Mouse (Mus musculus): ENCODE measurements around the gene Asgr2. TPM values are rescaled to one million over a fixed set of nuclear protein-coding genes. Genes with fewer than 3 reads are reported as not detected.
"Not testable (repeated sequence)": the region's sequence is repeated elsewhere in the genome, so short reads cannot be mapped to it uniquely, and the experiment has no call there.

The Asgr2 gene
- total and polyA plus RNA-seq, 3 experiments = 0.16 to 0.31 TPM; not detected in 1

DNA sequence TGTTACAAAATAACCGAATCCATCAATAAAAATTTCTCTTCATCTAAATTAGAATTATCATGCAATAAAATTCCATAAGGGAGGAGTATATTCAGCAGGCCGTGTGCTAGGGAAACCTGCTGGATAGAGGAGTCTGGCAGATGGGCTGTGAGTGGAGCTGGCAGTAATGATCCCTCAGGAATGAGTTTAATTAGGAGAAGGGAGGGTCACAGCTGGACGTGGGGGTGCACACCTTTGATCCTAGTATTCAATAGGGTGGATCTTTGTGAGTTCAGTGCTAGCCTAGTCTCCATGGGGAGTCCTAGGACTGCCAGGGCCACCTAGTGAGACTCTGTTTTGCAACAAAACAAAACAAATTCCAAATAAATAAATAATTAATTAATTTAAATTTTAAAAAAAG is 24.2 kb upstream of the Asgr2 start:
- WGBS = 62% methylated on average over 3 of the region's 3 CpGs
- intact Hi-C loops (cut with DNase I) = no loop called here
- TF ChIP-seq CTCF (IDR thresholded peaks at IDR 0.05) = no peak
- no peak for TF ChIP-seq POLR2A (IDR thresholded peaks at IDR 0.05; ENCODE audit: insufficient read depth, low read depth, low read length)
- TF ChIP-seq EP300 (IDR thresholded peaks at IDR 0.05; ENCODE audit: insufficient read depth, low read depth, low read length) = no peak
- no peak for DNase-seq
- H3K27me3 ChIP-seq (ENCODE audit: control insufficient read depth, insufficient read depth, low read length) = no peaks in the 10 kb centered on the region
- H3K79me2 ChIP-seq (replicated peaks; ENCODE audit: control insufficient read depth, insufficient read depth, low read length) = no peaks in the 10 kb centered on the region
- H3K27ac ChIP-seq = no peak overlapping the region
- H3K4me3 ChIP-seq = no peak overlapping the region
- H3K36me3 ChIP-seq (ENCODE audit: control insufficient read depth, insufficient read depth, low read length) = no peaks in the 10 kb centered on the region
- H3K4me1 ChIP-seq (ENCODE audit: control insufficient read depth, insufficient read depth, low read length) = no peaks in the 10 kb centered on the region
- no peak overlapping the region for H3K9ac ChIP-seq (ENCODE audit: low read depth, low read length)

- TF ChIP-seq CTCF (IDR thresholded peaks at IDR 0.05) = no peak
- TF ChIP-seq EP300 (IDR thresholded peaks at IDR 0.05; ENCODE audit: insufficient read depth, low read depth, low read length) = no peak
- no peak for TF ChIP-seq POLR2A (IDR thresholded peaks at IDR 0.05; ENCODE audit: insufficient read depth, low read depth, low read length)
- Histone ChIP-seq H3K9ac (ENCODE audit: low read depth, low read length) (no peak overlapping the region), H3K36me3 (ENCODE audit: control insufficient read depth, insufficient read depth, low read length) (no peaks in the 10 kb centered on the region), H3K27me3 (ENCODE audit: control insufficient read depth, insufficient read depth, low read length) (no peaks in the 10 kb centered on the region), H3K27ac (no peak overlapping the region), H3K4me3 (no peak overlapping the region), H3K79me2 (replicated peaks; ENCODE audit: control insufficient read depth, insufficient read depth, low read length) (no peaks in the 10 kb centered on the region), H3K4me1 (ENCODE audit: control insufficient read depth, insufficient read depth, low read length) (peaks cover 1% of the 10 kb centered on the region)
- 70% methylated on average over 6 of the region's 6 CpGs for WGBS
- intact Hi-C loops (cut with DNase I) = no loop called here
- no peak for DNase-seq
These were observed 22.4 kb upstream of the Asgr2 start for GRCm38 (mm10) chr11:70070057-70070456.

- intact Hi-C loops (cut with DNase I) = not testable (repeated sequence)
- 68% methylated on average over 3 of the region's 3 CpGs for WGBS
These were observed 21.8 kb upstream of the Asgr2 start for GRCm38 (mm10) chr11:70070603-70071002.

GRCm38 (mm10) chr11:70074379-70075071 is 17.9 kb upstream of the Asgr2 start:
- Histone ChIP-seq H3K9ac (ENCODE audit: low read depth, low read length) (no peak overlapping the region), H3K79me2 (replicated peaks; ENCODE audit: control insufficient read depth, insufficient read depth, low read length) (no peaks in the 10 kb centered on the region), H3K27ac (no peak overlapping the region), H3K27me3 (ENCODE audit: control insufficient read depth, insufficient read depth, low read length) (no peaks in the 10 kb centered on the region), H3K36me3 (ENCODE audit: control insufficient read depth, insufficient read depth, low read length) (no peaks in the 10 kb centered on the region), H3K4me1 (ENCODE audit: control insufficient read depth, insufficient read depth, low read length) (peaks cover 1% of the 10 kb centered on the region), H3K4me3 (no peak overlapping the region)
- intact Hi-C loops (cut with DNase I) = loop anchor here (1.0 kb wide), 1 partner anchor 138 kb away; the partner anchor contains the start of gene Slc16a11
- 30% methylated on average over 17 of the region's 17 CpGs for WGBS
- peak; percentile 87 for TF ChIP-seq CTCF (IDR thresholded peaks at IDR 0.05)
- TF ChIP-seq POLR2A (IDR thresholded peaks at IDR 0.05; ENCODE audit: insufficient read depth, low read depth, low read length) = no peak
- TF ChIP-seq EP300 (IDR thresholded peaks at IDR 0.05; ENCODE audit: insufficient read depth, low read depth, low read length) = peak; percentile 84; the same call in 1 of the 2 replicates
- peak; percentile 74 to 85 for DNase-seq

More at GRCm38 (mm10) chr11:70070603-70071002, 21.8 kb upstream of the Asgr2 start:
- not testable (repeated sequence) for H3K4me1 ChIP-seq (ENCODE audit: control insufficient read depth, insufficient read depth, low read length); H3K27ac ChIP-seq; H3K9ac ChIP-seq (ENCODE audit: low read depth, low read length); H3K27me3 ChIP-seq (ENCODE audit: control insufficient read depth, insufficient read depth, low read length); H3K36me3 ChIP-seq (ENCODE audit: control insufficient read depth, insufficient read depth, low read length); H3K79me2 ChIP-seq (replicated peaks; ENCODE audit: control insufficient read depth, insufficient read depth, low read length); DNase-seq; H3K4me3 ChIP-seq

GRCm38 (mm10) chr11:70075581-70075980 is 16.9 kb upstream of the Asgr2 start:
- no peaks in the 10 kb centered on the region for H3K27me3 ChIP-seq (ENCODE audit: control insufficient read depth, insufficient read depth, low read length)
- no peak overlapping the region for H3K9ac ChIP-seq (ENCODE audit: low read depth, low read length)
- no peak for TF ChIP-seq POLR2A (IDR thresholded peaks at IDR 0.05; ENCODE audit: insufficient read depth, low read depth, low read length)
- no peak for TF ChIP-seq EP300 (IDR thresholded peaks at IDR 0.05; ENCODE audit: insufficient read depth, low read depth, low read length)
- TF ChIP-seq CTCF (IDR thresholded peaks at IDR 0.05) = no peak
- no peaks in the 10 kb centered on the region for H3K79me2 ChIP-seq (replicated peaks; ENCODE audit: control insufficient read depth, insufficient read depth, low read length)
- H3K4me3 ChIP-seq = no peak overlapping the region
- peaks cover 1% of the 10 kb centered on the region for H3K4me1 ChIP-seq (ENCODE audit: control insufficient read depth, insufficient read depth, low read length)
- no peak for DNase-seq
- no peak overlapping the region for H3K27ac ChIP-seq
- intact Hi-C loops (cut with DNase I) = no loop called here
- 79% methylated on average over 6 of the region's 6 CpGs for WGBS
- H3K36me3 ChIP-seq (ENCODE audit: control insufficient read depth, insufficient read depth, low read length) = no peaks in the 10 kb centered on the region

DNA sequence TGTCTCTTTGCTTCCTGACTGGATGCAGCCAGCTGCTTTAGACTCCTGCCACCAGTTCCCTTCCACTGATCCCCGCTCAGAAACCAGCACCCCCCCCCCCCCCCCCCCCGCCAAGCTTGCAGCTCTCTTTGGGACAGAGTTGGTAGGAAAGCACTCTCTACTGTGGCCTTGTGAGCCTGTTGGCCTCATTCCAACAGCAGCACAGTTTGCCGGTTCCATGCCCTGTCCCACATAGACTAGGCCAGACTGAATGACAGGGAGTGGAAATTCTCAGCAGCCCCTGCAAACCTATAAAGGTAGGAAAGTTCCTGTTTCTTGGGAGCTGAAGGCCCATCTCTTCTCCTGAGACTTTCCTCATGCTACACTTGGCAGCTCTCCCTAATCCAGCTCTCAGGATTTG is 15.0 kb upstream of the Asgr2 start:
- Histone ChIP-seq H3K36me3 (ENCODE audit: control insufficient read depth, insufficient read depth, low read length) (no peaks in the 10 kb centered on the region), H3K9ac (ENCODE audit: low read depth, low read length) (no peak overlapping the region), H3K27me3 (ENCODE audit: control insufficient read depth, insufficient read depth, low read length) (no peaks in the 10 kb centered on the region), H3K4me3 (no peak overlapping the region), H3K4me1 (ENCODE audit: control insufficient read depth, insufficient read depth, low read length) (peaks cover 1% of the 10 kb centered on the region), H3K79me2 (replicated peaks; ENCODE audit: control insufficient read depth, insufficient read depth, low read length) (no peaks in the 10 kb centered on the region), H3K27ac (no peak overlapping the region)
- 49% methylated on average over 2 of the region's 3 CpGs for WGBS
- DNase-seq = no peak
- intact Hi-C loops (cut with DNase I) = no loop called here
- TF ChIP-seq EP300 (IDR thresholded peaks at IDR 0.05; ENCODE audit: insufficient read depth, low read depth, low read length) (no peak), CTCF (IDR thresholded peaks at IDR 0.05) (no peak), POLR2A (IDR thresholded peaks at IDR 0.05; ENCODE audit: insufficient read depth, low read depth, low read length) (no peak)

All from heart, adult 2 months (tissue).